In the genomic region with DNA sequence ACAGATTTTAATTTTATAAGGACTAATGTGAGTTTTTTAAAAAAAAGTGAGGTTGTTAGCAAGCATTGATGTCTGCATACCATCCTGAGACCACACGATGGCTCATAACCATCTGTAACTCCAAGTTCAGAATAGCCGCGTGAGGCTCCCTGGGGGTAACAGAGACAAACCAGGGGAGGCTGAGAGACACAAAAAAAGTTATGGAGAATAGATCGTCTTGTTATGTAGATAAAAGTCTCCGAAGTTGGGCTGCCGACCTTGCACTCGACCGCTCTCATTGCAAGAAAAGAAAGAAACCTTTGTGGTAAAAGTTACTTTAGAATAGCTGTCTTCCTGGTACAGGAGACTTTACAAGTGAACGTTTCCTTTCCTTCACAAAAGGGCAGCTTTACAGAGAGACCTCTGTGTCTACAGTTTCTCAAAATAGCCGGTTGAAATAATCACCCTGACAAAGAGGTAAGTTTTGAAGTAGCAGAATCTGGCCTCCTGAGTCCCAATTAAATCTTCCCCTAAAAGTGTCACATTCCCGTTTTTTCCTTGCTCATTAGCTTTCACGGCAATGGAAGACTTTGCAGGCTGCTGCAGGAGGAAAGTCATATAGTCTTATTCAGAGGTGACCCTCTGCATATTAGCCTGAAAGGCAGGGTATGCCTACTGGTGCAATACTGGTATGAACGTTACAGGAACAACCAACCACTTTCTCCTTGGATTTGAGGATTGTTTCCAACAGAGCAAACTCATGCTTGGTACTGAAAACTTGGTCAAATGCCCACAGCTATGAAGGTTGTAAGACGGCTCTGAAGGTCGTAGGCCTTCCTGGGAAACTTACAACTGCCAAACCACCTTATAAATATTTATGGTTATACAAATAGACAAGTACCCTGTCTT, we compare ENCODE assay signal across 23 mouse cellular contexts. TPM values are rescaled to one million over a fixed set of nuclear protein-coding genes. Genes with fewer than 3 reads are reported as not detected.
"Had no signal": no experiment of that assay in that cellular context is flagged by ENCODE, and none has a peak within 500 bp of the region (broad histone marks: within the 10 kb centered on the region; RNA-seq: fewer than 3 reads in every experiment).

No protein-coding gene starts in this region.

- H3K9ac ChIP-seq: liver, embryonic 15.5 days; liver, postnatal 0 days; lung, embryonic 15.5 days; midbrain, embryonic 13.5 days; midbrain, embryonic 15.5 days; neural tube, embryonic 12.5 days had no signal

- H3K27ac ChIP-seq: liver, embryonic 15.5 days; lung, embryonic 15.5 days; macrophage; midbrain, embryonic 13.5 days; midbrain, embryonic 15.5 days; neural tube, embryonic 12.5 days had no signal

- H3K4me2 ChIP-seq: liver, embryonic 15.5 days; lung, embryonic 15.5 days; midbrain, embryonic 11.5 days; midbrain, embryonic 13.5 days; midbrain, embryonic 15.5 days; neural tube, embryonic 12.5 days had no signal

- DNase-seq: liver, postnatal 0 days; lung, adult 2 months; lung, postnatal 14 days; lung, postnatal 36 days; right cerebral cortex, postnatal 25 days; right cerebral cortex, postnatal 4 days; spleen, adult 18-20 months; thymus, adult 2 months; thymus, postnatal 14 days; thymus, postnatal 36 days had no signal

- H3K4me1 ChIP-seq: midbrain, embryonic 15.5 days had no signal

- ATAC-seq: liver, postnatal 0 days; lung, postnatal 0 days; midbrain, embryonic 13.5 days; midbrain, embryonic 15.5 days had no signal

- H3K4me3 ChIP-seq: liver, embryonic 15.5 days; lung, embryonic 15.5 days; megakaryocyte, embryonic 14.5 days; midbrain, embryonic 13.5 days; midbrain, embryonic 15.5 days; neural tube, embryonic 12.5 days had no signal

- H3K9me3 ChIP-seq: liver, embryonic 15.5 days; lung, embryonic 15.5 days; midbrain, embryonic 13.5 days; midbrain, embryonic 15.5 days; neural tube, embryonic 12.5 days had no signal

- H3K27me3 ChIP-seq: liver, embryonic 15.5 days; lung, embryonic 15.5 days had no signal

- H3K36me3 ChIP-seq: liver, embryonic 15.5 days; lung, embryonic 15.5 days; midbrain, embryonic 13.5 days; midbrain, embryonic 15.5 days; neural tube, embryonic 12.5 days had no signal

RNA-seq across cellular contexts. Expression of a gene that starts 5.3 kb away (rescaled TPM):
- total RNA-seq: megakaryocyte progenitor cell, adult 5-6 weeks; midbrain, postnatal 0 days; monocyte, adult 5-6 weeks; neutrophil, adult 5-6 weeks had no signal
- polyA plus RNA-seq: liver, postnatal 0 days; lung, adult 2 months; lung, postnatal 0 days; macrophage; midbrain, embryonic 11.5 days; midbrain, embryonic 13.5 days; midbrain, embryonic 15.5 days; midbrain, postnatal 0 days had no signal
